Mouse (Mus musculus) heart, embryonic 16.5 days (tissue): ENCODE measurements around the gene Inhbe. TPM values are rescaled to one million over a fixed set of nuclear protein-coding genes. Genes with fewer than 3 reads are reported as not detected.
"Not testable (repeated sequence)": the region's sequence is repeated elsewhere in the genome, so short reads cannot be mapped to it uniquely, and the experiment has no call there.

ENCODE experiments used
- ATAC-seq: fragments of 200-750 bp; cut with Nextera tagmentation; replicated peaks from 2 replicates; pipeline ENCODE4 v1.8.0; 2017; ENCODE audit warnings: moderate number of reproducible peaks; ENCODE audit not compliant: insufficient read depth, low FRiP score; ENCODE audit errors: extremely low read depth
- H3K27ac ChIP-seq: fragments of 300-500 bp; sonication (generic); 2 replicates; pipeline ENCODE4 v1.5.1; 2014; ENCODE audit warnings: mild to moderate bottlenecking, low read length, control low read depth, moderate library complexity
- H3K27me3 ChIP-seq: fragments of 300-500 bp; sonication (generic); 2 replicates; pipeline ENCODE4 v1.6.1; 2014; ENCODE audit warnings: low read length, mixed read lengths; ENCODE audit not compliant: control insufficient read depth, insufficient read depth
- H3K36me3 ChIP-seq: fragments of 300-500 bp; sonication (generic); 2 replicates; pipeline ENCODE4 v1.6.1; 2014; ENCODE audit not compliant: control insufficient read depth, insufficient read depth
- H3K4me1 ChIP-seq: fragments of 300-500 bp; sonication (generic); 2 replicates; pipeline ENCODE4 v1.6.1; 2014; ENCODE audit warnings: low read length, mixed read lengths; ENCODE audit not compliant: control insufficient read depth, insufficient read depth
- H3K4me2 ChIP-seq: fragments of 300-500 bp; sonication (generic); 2 replicates; pipeline ENCODE4 v1.6.1; 2014; ENCODE audit warnings: low read depth, mild to moderate bottlenecking, control low read depth, low read length
- H3K4me3 ChIP-seq: fragments of 300-500 bp; sonication (generic); 2 replicates; pipeline ENCODE4 v1.5.1; 2014; ENCODE audit warnings: mild to moderate bottlenecking, control low read depth, low read length
- H3K9ac ChIP-seq: fragments of 300-500 bp; sonication (generic); 2 replicates; pipeline ENCODE4 v1.6.1; 2014; ENCODE audit warnings: low read length, control low read depth
- H3K9me3 ChIP-seq: fragments of 300-500 bp; sonication (generic); replicated peaks from 2 replicates; pipeline ENCODE4 v1.6.1; 2016; ENCODE audit warnings: low read length; ENCODE audit not compliant: control insufficient read depth
- WGBS: fragments of 180-500 bp; shearing (Covaris S2); extraction: QIAGEN DNeasy Blood & Tissue Kit; methylation state at CpG from one replicate; pipeline ENCODE4 v1.1.7; 2014; 5-methylcytosine and 5-hydroxymethylcytosine counted together
- polyA plus RNA-seq: library from polyadenylated mRNA; unstranded; fragments of >200 nt; fragmentation: Nextera tagmentation; extraction: Ambion mirVana; gene quantifications from 2 replicates; pipeline ENCODE4 v1.2.1, GENCODE M21; 2015

Inhbe gene
- polyA plus RNA-seq, 1 experiment from 2014 or later: not detected

- Histone ChIP-seq H3K27ac (no peak within 1 kb of the TSS), H3K9ac (no peak within 1 kb of the TSS), H3K27me3 (peaks cover 18% of the 10 kb centered on the region), H3K4me1 (peaks cover 8% of the 10 kb centered on the region), H3K36me3 (no peaks in the 10 kb centered on the region), H3K4me3 (no peak within 1 kb of the TSS), H3K4me2 (no peak within 1 kb of the TSS), H3K9me3 (no peaks in the 10 kb centered on the region)
- WGBS: 70% methylated on average over 3 of the region's 3 CpGs
- no peak for ATAC-seq
Observed at GRCm38 (mm10) chr10:127321621-127322020, 32.6 kb downstream of the Inhbe start, which contains the start of gene Arhgap9. TSS of gene Arhgap9 (plus strand) at chr10:127321964.

- Histone ChIP-seq H3K27ac (no peak overlapping the region), H3K4me3 (no peak overlapping the region), H3K36me3 (no peaks in the 10 kb centered on the region), H3K9ac (no peak overlapping the region), H3K27me3 (peaks cover 7% of the 10 kb centered on the region; the same call in 1 of the 2 replicates), H3K4me2 (no peak overlapping the region), H3K4me1 (no peaks in the 10 kb centered on the region), H3K9me3 (no peaks in the 10 kb centered on the region)
- WGBS: 67% methylated on average over 7 of the region's 7 CpGs
- no peak for ATAC-seq
Observed at GRCm38 (mm10) chr10:127319969-127320368, 34.2 kb downstream of the Inhbe start.

- no peaks in the 10 kb centered on the region for H3K27me3 ChIP-seq
- no peak overlapping the region for H3K9ac ChIP-seq
- no peak overlapping the region for H3K27ac ChIP-seq
- no peaks in the 10 kb centered on the region for H3K4me1 ChIP-seq
- no peak for ATAC-seq
- H3K9me3 ChIP-seq: no peaks in the 10 kb centered on the region
- H3K4me2 ChIP-seq: no peak overlapping the region
- no peak overlapping the region for H3K4me3 ChIP-seq
- no peaks in the 10 kb centered on the region for H3K36me3 ChIP-seq
- WGBS: 34% methylated on average over 4 of the region's 4 CpGs
Observed at GRCm38 (mm10) chr10:127318009-127318408, 36.2 kb downstream of the Inhbe start.

- Histone ChIP-seq H3K9me3 (no peaks in the 10 kb centered on the region), H3K9ac (no peak overlapping the region), H3K27ac (no peak overlapping the region), H3K4me1 (peaks cover 3% of the 10 kb centered on the region; the same call in 1 of the 2 replicates), H3K36me3 (no peaks in the 10 kb centered on the region), H3K4me3 (no peak overlapping the region), H3K4me2 (no peak overlapping the region), H3K27me3 (no peaks in the 10 kb centered on the region)
- 75% methylated on average over 2 of the region's 2 CpGs for WGBS
- no peak for ATAC-seq
Observed at GRCm38 (mm10) chr10:127317277-127317676, 36.9 kb downstream of the Inhbe start.

- H3K4me2 ChIP-seq, H3K9me3 ChIP-seq: not testable (repeated sequence)
- 73% methylated on average over 1 of the region's 1 CpGs for WGBS
Observed at GRCm38 (mm10) chr10:127314950-127315349, 39.3 kb downstream of the Inhbe start.

GRCm38 (mm10) chr10:127313516-127313915, 40.7 kb downstream of the Inhbe start:
- peaks cover 11% of the 10 kb centered on the region for H3K4me1 ChIP-seq
- H3K4me3 ChIP-seq, H3K9me3 ChIP-seq, H3K9ac ChIP-seq, H3K36me3 ChIP-seq, ATAC-seq, H3K4me2 ChIP-seq, H3K27me3 ChIP-seq, H3K27ac ChIP-seq: not testable (repeated sequence)
- WGBS: 87% methylated on average over 5 of the region's 5 CpGs

More at GRCm38 (mm10) chr10:127314950-127315349, 39.3 kb downstream of the Inhbe start:
- H3K36me3 ChIP-seq, H3K27ac ChIP-seq, ATAC-seq, H3K27me3 ChIP-seq, H3K4me3 ChIP-seq, H3K9ac ChIP-seq: not testable (repeated sequence)
- H3K4me1 ChIP-seq: peaks cover 11% of the 10 kb centered on the region

- ATAC-seq: no peak
- H3K4me2 ChIP-seq: no peak overlapping the region
- 51% methylated on average over 4 of the region's 4 CpGs for WGBS
Observed at GRCm38 (mm10) chr10:127312858-127313257, 41.4 kb downstream of the Inhbe start.

GRCm38 (mm10) chr10:127312356-127312676, 41.9 kb downstream of the Inhbe start:
- Histone ChIP-seq H3K36me3 (peaks cover 16% of the 10 kb centered on the region), H3K27ac (peak overlapping the region; percentile 88), H3K4me1 (peaks cover 11% of the 10 kb centered on the region), H3K9me3 (no peaks in the 10 kb centered on the region), H3K4me3 (peak overlapping the region; percentile 80), H3K4me2 (peak overlapping the region; percentile 77), H3K9ac (peak overlapping the region; percentile 75), H3K27me3 (no peaks in the 10 kb centered on the region)
- WGBS: 1% methylated on average over 4 of the region's 4 CpGs
- ATAC-seq: peak; percentile 58

More at GRCm38 (mm10) chr10:127312858-127313257, 41.4 kb downstream of the Inhbe start:
- Histone ChIP-seq H3K27ac (no peak overlapping the region), H3K9ac (no peak overlapping the region), H3K36me3 (peaks cover 10% of the 10 kb centered on the region), H3K9me3 (no peaks in the 10 kb centered on the region), H3K4me3 (no peak overlapping the region), H3K4me1 (peaks cover 11% of the 10 kb centered on the region), H3K27me3 (no peaks in the 10 kb centered on the region)

- peak; percentile 94 for ATAC-seq
- WGBS: under 1% methylated on average over 65 of the region's 65 CpGs
- peaks cover 17% of the 10 kb centered on the region for H3K36me3 ChIP-seq
- peak within 1 kb of the TSS; percentile 84 for H3K9ac ChIP-seq
- no peaks in the 10 kb centered on the region for H3K27me3 ChIP-seq
- H3K4me2 ChIP-seq: peak within 1 kb of the TSS; percentile 77
- H3K27ac ChIP-seq: peak within 1 kb of the TSS; percentile 88
- H3K9me3 ChIP-seq: no peaks in the 10 kb centered on the region
- H3K4me3 ChIP-seq: peak within 1 kb of the TSS; percentile 80
- peaks cover 11% of the 10 kb centered on the region for H3K4me1 ChIP-seq
Observed at GRCm38 (mm10) chr10:127311476-127312355, 42.5 kb downstream of the Inhbe start, which contains the start of gene Mars. TSS of gene Mars (minus strand) at chr10:127311786.
